Mouse (Mus musculus) hindbrain, embryonic 13.5 days (tissue): Measurements from ENCODE around the gene Srp9. TPM values are rescaled to one million over a fixed set of nuclear protein-coding genes. Genes with fewer than 3 reads are reported as not detected.

ENCODE experiments used
- ATAC-seq: fragments of 200-750 bp; cut with Nextera tagmentation; 2 replicates; pipeline ENCODE4 v1.8.0; 2017; ENCODE audit warnings: moderate TSS enrichment; ENCODE audit not compliant: low FRiP score
- H3K27ac ChIP-seq: fragments of 300-500 bp; sonication (generic); 2 replicates; pipeline ENCODE4 v1.5.1; 2015; ENCODE audit warnings: inconsistent platforms, mild to moderate bottlenecking, moderate library complexity
- H3K27me3 ChIP-seq: fragments of 300-500 bp; sonication (generic); 2 replicates; pipeline ENCODE4 v1.6.1; 2015; ENCODE audit warnings: mild to moderate bottlenecking, inconsistent platforms
- H3K36me3 ChIP-seq: fragments of 300-500 bp; sonication (generic); 2 replicates; pipeline ENCODE4 v1.6.1; 2015; ENCODE audit warnings: mild to moderate bottlenecking, inconsistent platforms
- H3K4me1 ChIP-seq: fragments of 300-500 bp; sonication (generic); replicated peaks from 2 replicates; pipeline ENCODE4 v1.6.1; 2015; ENCODE audit warnings: inconsistent platforms
- H3K4me2 ChIP-seq: fragments of 300-500 bp; sonication (generic); 2 replicates; pipeline ENCODE4 v1.6.1; 2015; ENCODE audit warnings: inconsistent platforms, mild to moderate bottlenecking, moderate library complexity
- H3K4me3 ChIP-seq: fragments of 300-500 bp; sonication (generic); 2 replicates; pipeline ENCODE4 v1.5.1; 2015; ENCODE audit warnings: mild to moderate bottlenecking, inconsistent platforms
- H3K9ac ChIP-seq: fragments of 300-500 bp; sonication (generic); 2 replicates; pipeline ENCODE4 v1.6.1; 2015; ENCODE audit warnings: mild to moderate bottlenecking, inconsistent platforms
- H3K9me3 ChIP-seq: fragments of 300-500 bp; sonication (generic); 2 replicates; pipeline ENCODE4 v1.6.1; 2016; ENCODE audit warnings: inconsistent platforms
- WGBS: fragments of 180-500 bp; shearing (Covaris S2); methylation state at CpG from one replicate; pipeline ENCODE4 v1.1.7; 2015; 5-methylcytosine and 5-hydroxymethylcytosine counted together
- polyA plus RNA-seq: library from polyadenylated mRNA; unstranded; fragments of >200 nt; fragmentation: Nextera tagmentation; extraction: Ambion mirVana; gene quantifications from 2 replicates; pipeline ENCODE4 v1.2.1, GENCODE M21; 2015

The Srp9 gene
- polyA plus RNA-seq, 1 experiment from 2014 or later = 140 TPM

DNA sequence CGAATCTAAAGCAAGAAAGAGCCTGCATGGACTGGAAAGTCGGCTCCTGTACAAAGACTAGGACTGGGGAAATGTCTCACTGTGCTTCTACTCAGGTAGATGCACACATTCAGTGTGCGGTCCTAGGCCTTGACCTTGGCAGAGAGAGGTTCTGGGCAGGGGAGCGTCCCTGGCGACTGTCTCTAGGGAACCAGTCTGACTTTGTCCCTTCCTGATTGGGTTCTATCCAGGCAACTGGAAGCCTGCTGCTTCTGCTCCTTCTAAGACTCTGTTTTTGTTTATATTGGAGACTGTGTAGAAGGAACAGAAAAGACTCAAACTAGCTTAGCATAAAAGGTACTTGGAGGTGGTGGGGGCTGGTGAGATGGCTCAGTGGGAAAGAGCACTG is 32.1 kb upstream of the Srp9 start:
- no peak for ATAC-seq
- H3K27ac ChIP-seq = no peak overlapping the region

GRCm38 (mm10) chr1:182093407-182093806 is 31.1 kb upstream of the Srp9 start:
- no peaks in the 10 kb centered on the region for H3K9me3 ChIP-seq
- 87% methylated on average over 5 of the region's 5 CpGs for WGBS

More for the DNA sequence above, 32.1 kb upstream of the Srp9 start:
- WGBS = 71% methylated on average over 5 of the region's 5 CpGs
- H3K9me3 ChIP-seq = no peaks in the 10 kb centered on the region
- H3K4me3 ChIP-seq = no peak overlapping the region
- H3K36me3 ChIP-seq = no peaks in the 10 kb centered on the region
- no peaks in the 10 kb centered on the region for H3K27me3 ChIP-seq
- no peak overlapping the region for H3K4me2 ChIP-seq
- no peak overlapping the region for H3K9ac ChIP-seq
- H3K4me1 ChIP-seq = peaks cover 61% of the 10 kb centered on the region

DNA sequence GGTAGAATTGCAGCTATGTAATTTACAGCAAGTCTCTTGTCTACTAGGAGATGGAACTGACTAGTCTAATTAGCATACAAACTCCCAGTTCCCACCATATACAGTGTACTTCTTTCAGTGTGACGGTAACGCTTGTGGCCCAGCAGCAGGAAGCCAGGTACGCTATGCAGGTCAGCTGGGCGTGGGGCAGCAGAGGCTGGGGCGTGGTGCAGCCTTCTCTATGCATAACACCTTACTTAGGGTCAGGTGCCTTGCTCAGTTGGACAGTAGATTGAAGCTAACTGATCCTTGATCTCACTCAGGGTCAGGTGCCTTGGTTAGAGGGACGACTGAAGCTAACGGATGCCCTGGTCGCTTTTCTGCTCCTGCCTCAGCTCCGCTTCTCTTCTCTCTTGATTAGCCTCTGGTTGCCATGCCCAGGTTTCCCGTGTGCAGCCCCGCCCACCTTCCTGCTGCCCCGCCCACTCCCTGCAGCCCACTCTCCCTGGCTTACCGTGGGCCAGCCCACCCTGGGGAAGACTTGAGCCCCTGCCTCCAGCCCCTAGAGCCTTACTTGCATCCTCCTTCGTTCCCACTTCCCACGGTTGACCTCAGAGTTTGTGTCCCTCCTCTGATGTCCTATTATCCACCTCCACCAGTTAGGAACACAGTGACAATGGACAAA is 29.9 kb upstream of the Srp9 start:
- 39% methylated on average over 15 of the region's 15 CpGs for WGBS
- Histone ChIP-seq H3K27ac (peak overlapping the region; percentile 40; the same call in 1 of the 2 replicates), H3K9me3 (no peaks in the 10 kb centered on the region), H3K4me1 (peaks cover 40% of the 10 kb centered on the region), H3K36me3 (no peaks in the 10 kb centered on the region), H3K9ac (no peak overlapping the region), H3K27me3 (no peaks in the 10 kb centered on the region), H3K4me3 (no peak overlapping the region), H3K4me2 (0 out of 2 replicates have a peak overlapping the region, but pooled peaks have one; percentile 6)
- ATAC-seq = 0 out of 2 replicates have a peak, but pooled peaks have one; percentile 19

More at GRCm38 (mm10) chr1:182093407-182093806, 31.1 kb upstream of the Srp9 start:
- Histone ChIP-seq H3K4me2 (no peak overlapping the region), H3K9ac (no peak overlapping the region), H3K4me1 (peaks cover 52% of the 10 kb centered on the region), H3K27ac (no peak overlapping the region), H3K36me3 (no peaks in the 10 kb centered on the region), H3K27me3 (no peaks in the 10 kb centered on the region), H3K4me3 (no peak overlapping the region)
- no peak for ATAC-seq

GRCm38 (mm10) chr1:182095240-182095741 is 29.2 kb upstream of the Srp9 start:
- ATAC-seq = peak; percentile 58; the same call in 1 of the 2 replicates
- Histone ChIP-seq H3K27ac (peak overlapping the region; percentile 35; the same call in 1 of the 2 replicates), H3K4me1 (peaks cover 33% of the 10 kb centered on the region), H3K27me3 (no peaks in the 10 kb centered on the region), H3K4me3 (no peak overlapping the region), H3K4me2 (0 out of 2 replicates have a peak overlapping the region, but pooled peaks have one; percentile 25), H3K9me3 (no peaks in the 10 kb centered on the region), H3K9ac (no peak overlapping the region), H3K36me3 (no peaks in the 10 kb centered on the region)
- WGBS = 10% methylated on average over 10 of the region's 10 CpGs

DNA sequence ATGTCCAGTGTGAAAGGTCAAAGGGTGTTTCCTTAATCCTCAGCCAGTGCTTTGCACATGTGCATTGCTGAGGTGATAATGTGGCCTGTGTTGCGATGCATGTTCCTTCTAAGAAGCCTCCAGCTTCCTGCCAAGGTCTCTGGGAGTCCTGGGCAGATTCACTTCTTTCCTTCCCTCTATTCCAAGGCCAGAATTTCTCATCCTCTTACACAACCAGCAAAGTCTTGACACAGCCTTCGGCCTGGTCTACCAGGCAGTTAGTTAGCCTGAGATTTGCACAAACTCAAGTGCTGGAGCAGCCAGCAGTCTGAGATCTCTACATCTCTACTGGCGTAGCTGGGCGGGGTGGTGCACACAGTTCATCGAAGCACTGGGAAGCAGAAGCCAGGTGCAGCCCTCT is 27.8 kb upstream of the Srp9 start:
- no peak overlapping the region for H3K27ac ChIP-seq
- H3K4me1 ChIP-seq = peaks cover 21% of the 10 kb centered on the region
- no peak for ATAC-seq
- H3K9ac ChIP-seq = no peak overlapping the region
- no peaks in the 10 kb centered on the region for H3K9me3 ChIP-seq
- no peak overlapping the region for H3K4me3 ChIP-seq
- 89% methylated on average over 5 of the region's 5 CpGs for whole genome bisulfite sequencing
- H3K4me2 ChIP-seq = no peak overlapping the region
- H3K36me3 ChIP-seq = no peaks in the 10 kb centered on the region
- H3K27me3 ChIP-seq = no peaks in the 10 kb centered on the region

GRCm38 (mm10) chr1:182099062-182099461 is 25.5 kb upstream of the Srp9 start:
- Histone ChIP-seq H3K36me3 (no peaks in the 10 kb centered on the region), H3K4me1 (peaks cover 30% of the 10 kb centered on the region), H3K4me2 (no peak overlapping the region), H3K27ac (no peak overlapping the region), H3K9ac (no peak overlapping the region), H3K9me3 (no peaks in the 10 kb centered on the region), H3K4me3 (no peak overlapping the region), H3K27me3 (no peaks in the 10 kb centered on the region)
- no peak for ATAC-seq
- 54% methylated on average over 5 of the region's 5 CpGs for WGBS

DNA sequence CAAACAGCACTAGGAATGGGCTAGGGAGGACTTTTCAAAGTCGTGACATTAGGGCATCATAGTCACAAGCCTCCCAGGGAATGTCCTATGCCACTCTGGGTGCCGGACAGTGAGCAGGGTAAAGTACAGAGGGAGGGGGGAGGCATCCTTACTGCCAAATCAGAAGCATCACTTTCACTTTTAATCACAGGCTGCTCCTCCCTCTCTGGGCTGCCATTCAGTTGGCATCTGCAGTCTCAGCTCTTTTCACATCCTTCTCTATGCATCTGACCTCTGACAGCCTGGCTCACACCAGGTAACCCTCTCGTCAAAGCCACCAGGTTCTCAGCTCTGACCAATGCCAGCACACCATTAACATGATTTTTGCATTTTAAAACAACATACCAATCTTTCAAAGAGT is 24.1 kb upstream of the Srp9 start:
- H3K4me1 ChIP-seq = peaks cover 26% of the 10 kb centered on the region
- no peaks in the 10 kb centered on the region for H3K27me3 ChIP-seq
- 66% methylated on average over 3 of the region's 3 CpGs for WGBS

DNA sequence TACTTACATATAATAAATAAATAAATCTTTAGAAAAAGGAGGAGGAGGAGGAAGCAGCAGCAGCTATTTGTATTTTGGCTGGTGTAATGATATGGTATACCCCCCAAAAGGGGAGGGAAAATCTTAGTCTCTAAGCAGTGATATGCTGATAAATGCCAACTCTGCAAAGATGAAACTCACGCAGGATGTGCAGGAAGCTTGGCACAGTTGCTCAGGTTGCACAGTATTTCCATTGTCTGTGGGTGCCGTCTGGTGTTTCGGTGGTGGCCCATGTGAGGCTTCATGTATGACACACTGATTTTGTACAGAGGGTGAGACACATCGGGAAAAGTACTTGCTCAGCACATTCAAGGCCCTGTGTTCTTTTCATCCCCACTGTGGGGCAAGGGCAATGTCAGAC is 23.1 kb upstream of the Srp9 start:
- 69% methylated on average over 4 of the region's 4 CpGs for WGBS
- no peaks in the 10 kb centered on the region for H3K9me3 ChIP-seq
- H3K27ac ChIP-seq = no peak overlapping the region
- H3K9ac ChIP-seq = no peak overlapping the region
- no peak overlapping the region for H3K4me3 ChIP-seq
- H3K4me2 ChIP-seq = no peak overlapping the region
- H3K27me3 ChIP-seq = no peaks in the 10 kb centered on the region
- H3K4me1 ChIP-seq = peaks cover 24% of the 10 kb centered on the region
- no peak for ATAC-seq
- no peaks in the 10 kb centered on the region for H3K36me3 ChIP-seq

More for the DNA sequence above, 24.1 kb upstream of the Srp9 start:
- H3K9me3 ChIP-seq = no peaks in the 10 kb centered on the region
- no peak overlapping the region for H3K27ac ChIP-seq
- no peak overlapping the region for H3K4me3 ChIP-seq
- no peaks in the 10 kb centered on the region for H3K36me3 ChIP-seq
- ATAC-seq = no peak
- H3K4me2 ChIP-seq = no peak overlapping the region
- H3K9ac ChIP-seq = no peak overlapping the region

GRCm38 (mm10) chr1:182102706-182103105 is 21.8 kb upstream of the Srp9 start:
- Histone ChIP-seq H3K9me3 (no peaks in the 10 kb centered on the region), H3K4me2 (no peak overlapping the region), H3K27me3 (no peaks in the 10 kb centered on the region), H3K27ac (no peak overlapping the region), H3K36me3 (no peaks in the 10 kb centered on the region), H3K4me1 (peaks cover 24% of the 10 kb centered on the region), H3K4me3 (no peak overlapping the region), H3K9ac (no peak overlapping the region)
- ATAC-seq = no peak

GRCm38 (mm10) chr1:182103436-182103835 is 21.1 kb upstream of the Srp9 start:
- ATAC-seq = no peak

DNA sequence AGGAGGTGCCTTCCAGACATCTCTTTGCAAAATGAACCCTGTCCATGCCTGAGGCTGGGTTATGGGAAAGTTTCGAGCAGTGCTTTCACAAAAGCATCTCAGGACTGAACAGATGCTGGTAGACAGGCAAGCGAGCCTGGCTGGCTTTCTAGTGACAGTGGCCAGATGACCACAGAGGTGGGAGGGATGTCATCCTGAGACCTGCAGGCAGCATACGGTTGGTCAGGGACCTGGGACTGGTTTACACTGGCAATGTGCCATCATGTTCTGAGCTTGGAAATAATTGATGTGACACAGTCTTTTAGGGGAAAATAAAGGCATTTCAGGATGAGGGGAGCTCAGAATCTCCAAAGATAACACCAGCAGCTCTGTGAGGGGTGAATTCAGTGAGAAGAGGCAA is 19.5 kb upstream of the Srp9 start:
- Histone ChIP-seq H3K4me1 (peaks cover 24% of the 10 kb centered on the region), H3K4me2 (no peak overlapping the region), H3K27ac (no peak overlapping the region), H3K36me3 (no peaks in the 10 kb centered on the region), H3K4me3 (no peak overlapping the region), H3K9ac (no peak overlapping the region), H3K27me3 (no peaks in the 10 kb centered on the region), H3K9me3 (no peaks in the 10 kb centered on the region)
- 53% methylated on average over 3 of the region's 3 CpGs for WGBS
- ATAC-seq = no peak

More at GRCm38 (mm10) chr1:182103436-182103835, 21.1 kb upstream of the Srp9 start:
- no peak overlapping the region for H3K4me2 ChIP-seq
- H3K36me3 ChIP-seq = no peaks in the 10 kb centered on the region
- 64% methylated on average over 11 of the region's 11 CpGs for WGBS
- peaks cover 24% of the 10 kb centered on the region for H3K4me1 ChIP-seq
- H3K27ac ChIP-seq = peak overlapping the region; percentile 32; the same call in 1 of the 2 replicates
- H3K4me3 ChIP-seq = no peak overlapping the region
- H3K9ac ChIP-seq = no peak overlapping the region
- H3K9me3 ChIP-seq = no peaks in the 10 kb centered on the region
- H3K27me3 ChIP-seq = no peaks in the 10 kb centered on the region

- H3K9ac ChIP-seq = no peak overlapping the region
- 83% methylated on average over 9 of the region's 9 CpGs for WGBS
- H3K27me3 ChIP-seq = 0 out of 2 replicates have a peak, but pooled peaks cover 2% of the 10 kb centered on the region
- no peak overlapping the region for H3K4me2 ChIP-seq
- no peaks in the 10 kb centered on the region for H3K36me3 ChIP-seq
- H3K27ac ChIP-seq = no peak overlapping the region
- no peak overlapping the region for H3K4me3 ChIP-seq
- H3K9me3 ChIP-seq = no peaks in the 10 kb centered on the region
- peaks cover 36% of the 10 kb centered on the region for H3K4me1 ChIP-seq
- no peak for ATAC-seq
These were observed 17.3 kb upstream of the Srp9 start for GRCm38 (mm10) chr1:182107251-182107650.
